Mouse (Mus musculus): ENCODE data around the gene Ggact. TPM values are rescaled to one million over a fixed set of nuclear protein-coding genes. Genes with fewer than 3 reads are reported as not detected.

Gene Ggact
- total RNA-seq, 2 experiments from 2014 or later: 20.0 to 23.4 TPM

GRCm38 (mm10) chr14:122788199-122788598, 125.4 kb downstream of the Ggact start:
- intact Hi-C loops (cut with DNase I): no loop called here
- DNase-seq: no peak

GRCm38 (mm10) chr14:122784701-122785100, 128.9 kb downstream of the Ggact start:
- no peak for DNase-seq
- intact Hi-C loops (cut with DNase I): no loop called here

GRCm38 (mm10) chr14:122766448-122766847, 147.1 kb downstream of the Ggact start:
- no peak for DNase-seq
- intact Hi-C loops (cut with DNase I): no loop called here

Other genes with a start within 250 kb of the Ggact start
- gene Tmtc4, start 70.3 kb upstream of the Ggact start, total RNA-seq (2021): 10 to 100 TPM; 14.3 to 22.4 TPM

Measured in heart, postnatal 10 days (tissue).